Mouse (Mus musculus) forebrain, embryonic 10.5 days (tissue): ENCODE measurements at regions not wholly inside any gene's neighbourhood (a gene's known extent, or its start where the extent isn't known, plus 50 kb on each side); places are given as distances from the start of the nearest gene placed in this dataset.

Source experiments
- DNase-seq: peaks from one replicate; pipeline ENCODE4 v3.0.0-alpha.2; 2017; ENCODE audit warnings: low spot score; ENCODE audit errors: extremely low spot score
- H3K27ac ChIP-seq: fragments of 300-500 bp; sonication (generic); 2 replicates; pipeline ENCODE4 v1.5.1; 2016; ENCODE audit warnings: mild to moderate bottlenecking
- H3K27me3 ChIP-seq: fragments of 300-500 bp; sonication (generic); 2 replicates; pipeline ENCODE4 v1.6.1; 2016; ENCODE audit warnings: mild to moderate bottlenecking; ENCODE audit not compliant: poor library complexity, severe bottlenecking
- H3K36me3 ChIP-seq: fragments of 300-500 bp; sonication (generic); replicated peaks from 2 replicates; pipeline ENCODE4 v1.6.1; 2016; ENCODE audit warnings: mild to moderate bottlenecking, moderate library complexity
- H3K4me1 ChIP-seq: fragments of 300-500 bp; sonication (generic); 2 replicates; pipeline ENCODE4 v1.6.1; 2016
- H3K4me3 ChIP-seq: fragments of 300-500 bp; sonication (generic); 2 replicates; pipeline ENCODE4 v1.5.1; 2016; ENCODE audit warnings: mild to moderate bottlenecking, moderate library complexity
- H3K9me3 ChIP-seq: fragments of 300-500 bp; sonication (generic); 2 replicates; pipeline ENCODE4 v1.6.1; 2016; ENCODE audit warnings: mild to moderate bottlenecking, moderate library complexity
- WGBS: fragments of 180-500 bp; shearing (Covaris S2); methylation state at CpG from one replicate; pipeline ENCODE4 v1.1.7; 2016; 5-methylcytosine and 5-hydroxymethylcytosine counted together

- WGBS = 85% methylated on average over 8 of the region's 8 CpGs
- DNase-seq = no peak
- Histone ChIP-seq H3K9me3 (no peaks in the 10 kb centered on the region), H3K4me3 (no peak overlapping the region), H3K27me3 (0 out of 2 replicates have a peak, but pooled peaks cover 6% of the 10 kb centered on the region), H3K27ac (no peak overlapping the region), H3K36me3 (no peaks in the 10 kb centered on the region), H3K4me1 (peaks cover 9% of the 10 kb centered on the region)
Measured at GRCm38 (mm10) chr2:160456681-160457080, 89.8 kb upstream of the Mafb start.

- no peaks in the 10 kb centered on the region for H3K27me3 ChIP-seq
- no peak for DNase-seq
- 58% methylated on average over 4 of the region's 4 CpGs for WGBS
- no peak overlapping the region for H3K4me3 ChIP-seq
- H3K36me3 ChIP-seq = no peaks in the 10 kb centered on the region
- H3K9me3 ChIP-seq = no peaks in the 10 kb centered on the region
- H3K27ac ChIP-seq = no peak overlapping the region
- peaks cover 5% of the 10 kb centered on the region for H3K4me1 ChIP-seq
Measured at GRCm38 (mm10) chr2:160471561-160471960, 104.7 kb upstream of the Mafb start.

GRCm38 (mm10) chr2:160476181-160476580 lies 109.3 kb upstream of the Mafb start:
- no peak for DNase-seq
- no peaks in the 10 kb centered on the region for H3K36me3 ChIP-seq
- no peak overlapping the region for H3K4me3 ChIP-seq
- no peaks in the 10 kb centered on the region for H3K27me3 ChIP-seq
- no peaks in the 10 kb centered on the region for H3K9me3 ChIP-seq
- WGBS = 87% methylated on average over 3 of the region's 3 CpGs
- peaks cover 11% of the 10 kb centered on the region for H3K4me1 ChIP-seq
- H3K27ac ChIP-seq = no peak overlapping the region

- 78% methylated on average over 7 of the region's 7 CpGs for WGBS
- no peaks in the 10 kb centered on the region for H3K27me3 ChIP-seq
- H3K36me3 ChIP-seq = no peaks in the 10 kb centered on the region
- H3K4me3 ChIP-seq = no peak overlapping the region
- H3K9me3 ChIP-seq = no peaks in the 10 kb centered on the region
- DNase-seq = no peak
- no peak overlapping the region for H3K27ac ChIP-seq
- peaks cover 6% of the 10 kb centered on the region; the same call in 1 of the 2 replicates for H3K4me1 ChIP-seq
Measured at GRCm38 (mm10) chr2:160479240-160479639, 112.4 kb upstream of the Mafb start.

GRCm38 (mm10) chr2:160485097-160485496 lies 118.2 kb upstream of the Mafb start:
- no peak overlapping the region for H3K4me3 ChIP-seq
- peaks cover 28% of the 10 kb centered on the region for H3K4me1 ChIP-seq
- WGBS = 80% methylated on average over 5 of the region's 5 CpGs
- no peaks in the 10 kb centered on the region for H3K27me3 ChIP-seq
- DNase-seq = no peak
- H3K36me3 ChIP-seq = no peaks in the 10 kb centered on the region
- no peaks in the 10 kb centered on the region for H3K9me3 ChIP-seq
- no peak overlapping the region for H3K27ac ChIP-seq

- no peak overlapping the region for H3K4me3 ChIP-seq
- H3K27ac ChIP-seq = no peak overlapping the region
- 60% methylated on average over 5 of the region's 5 CpGs for WGBS
- no peaks in the 10 kb centered on the region for H3K9me3 ChIP-seq
- no peaks in the 10 kb centered on the region for H3K27me3 ChIP-seq
- no peaks in the 10 kb centered on the region for H3K36me3 ChIP-seq
- H3K4me1 ChIP-seq = peaks cover 32% of the 10 kb centered on the region
- DNase-seq = no peak
Measured at GRCm38 (mm10) chr2:160485515-160485914, 118.7 kb upstream of the Mafb start.

- peaks cover 16% of the 10 kb centered on the region; the same call in 1 of the 2 replicates for H3K27me3 ChIP-seq
- 47% methylated on average over 1 of the region's 1 CpGs for WGBS
- H3K27ac ChIP-seq = no peak overlapping the region
- no peak overlapping the region for H3K4me3 ChIP-seq
- no peak for DNase-seq
- peaks cover 27% of the 10 kb centered on the region for H3K4me1 ChIP-seq
- no peaks in the 10 kb centered on the region for H3K36me3 ChIP-seq
- H3K9me3 ChIP-seq = no peaks in the 10 kb centered on the region
Measured at GRCm38 (mm10) chr2:160499726-160500125, 132.9 kb upstream of the Mafb start.

- H3K36me3 ChIP-seq = no peaks in the 10 kb centered on the region
- WGBS = 89% methylated on average over 2 of the region's 2 CpGs
- DNase-seq = no peak
- no peak overlapping the region for H3K4me3 ChIP-seq
- peaks cover 19% of the 10 kb centered on the region; the same call in 1 of the 2 replicates for H3K27me3 ChIP-seq
- no peaks in the 10 kb centered on the region for H3K9me3 ChIP-seq
- H3K27ac ChIP-seq = no peak overlapping the region
- peaks cover 35% of the 10 kb centered on the region for H3K4me1 ChIP-seq
Measured at GRCm38 (mm10) chr2:160502901-160503300, 136.0 kb upstream of the Mafb start.

GRCm38 (mm10) chr2:160503597-160504393 lies 136.9 kb upstream of the Mafb start:
- peaks cover 17% of the 10 kb centered on the region; the same call in 1 of the 2 replicates for H3K27me3 ChIP-seq
- WGBS = 70% methylated on average over 16 of the region's 16 CpGs
- H3K27ac ChIP-seq = no peak overlapping the region
- no peaks in the 10 kb centered on the region for H3K9me3 ChIP-seq
- H3K4me3 ChIP-seq = no peak overlapping the region
- peaks cover 40% of the 10 kb centered on the region for H3K4me1 ChIP-seq
- H3K36me3 ChIP-seq = no peaks in the 10 kb centered on the region
- DNase-seq = no peak

GRCm38 (mm10) chr2:160504394-160504657 lies 137.5 kb upstream of the Mafb start:
- Histone ChIP-seq H3K27ac (no peak overlapping the region), H3K4me1 (peaks cover 38% of the 10 kb centered on the region), H3K36me3 (no peaks in the 10 kb centered on the region), H3K9me3 (no peaks in the 10 kb centered on the region), H3K27me3 (peaks cover 17% of the 10 kb centered on the region; the same call in 1 of the 2 replicates), H3K4me3 (no peak overlapping the region)
- WGBS = 83% methylated on average over 4 of the region's 4 CpGs
- no peak for DNase-seq

GRCm38 (mm10) chr2:160507371-160507770 lies 138.3 kb upstream of the Top1 start:
- Histone ChIP-seq H3K4me3 (no peak overlapping the region), H3K27ac (no peak overlapping the region), H3K27me3 (peaks cover 11% of the 10 kb centered on the region; the same call in 1 of the 2 replicates), H3K36me3 (no peaks in the 10 kb centered on the region), H3K4me1 (peaks cover 41% of the 10 kb centered on the region), H3K9me3 (no peaks in the 10 kb centered on the region)
- WGBS = 78% methylated on average over 9 of the region's 9 CpGs
- no peak for DNase-seq

- WGBS = 68% methylated on average over 22 of the region's 22 CpGs
- 0 out of 2 replicates have a peak overlapping the region, but pooled peaks have one; percentile 40 for H3K27ac ChIP-seq
Measured at GRCm38 (mm10) chr2:160507816-160508564, 137.7 kb upstream of the Top1 start.

GRCm38 (mm10) chr2:160510159-160510558 lies 135.5 kb upstream of the Top1 start:
- peaks cover 2% of the 10 kb centered on the region; the same call in 1 of the 2 replicates for H3K27me3 ChIP-seq
- no peaks in the 10 kb centered on the region for H3K36me3 ChIP-seq
- WGBS = 87% methylated on average over 5 of the region's 5 CpGs
- no peak overlapping the region for H3K27ac ChIP-seq
- H3K4me3 ChIP-seq = no peak overlapping the region
- peaks cover 26% of the 10 kb centered on the region for H3K4me1 ChIP-seq
- DNase-seq = no peak
- H3K9me3 ChIP-seq = no peaks in the 10 kb centered on the region

More at GRCm38 (mm10) chr2:160507816-160508564, 137.7 kb upstream of the Top1 start:
- DNase-seq = no peak
- H3K4me3 ChIP-seq = no peak overlapping the region
- no peaks in the 10 kb centered on the region for H3K36me3 ChIP-seq
- H3K27me3 ChIP-seq = peaks cover 5% of the 10 kb centered on the region; the same call in 1 of the 2 replicates
- no peaks in the 10 kb centered on the region for H3K9me3 ChIP-seq
- peaks cover 40% of the 10 kb centered on the region for H3K4me1 ChIP-seq
